Mouse (Mus musculus) limb, embryonic 10.5 days (tissue): ENCODE measurements around the gene Rae1. TPM values are rescaled to one million over a fixed set of nuclear protein-coding genes. Genes with fewer than 3 reads are reported as not detected.

Experiments used
- DNase-seq: peaks from one replicate; pipeline ENCODE4 v3.0.0-alpha.2; 2017; ENCODE audit warnings: low spot score
- H3K27ac ChIP-seq: fragments of 300-500 bp; sonication (generic); 2 replicates; pipeline ENCODE4 v1.5.1; 2016; ENCODE audit warnings: mild to moderate bottlenecking
- H3K27me3 ChIP-seq: fragments of 300-500 bp; sonication (generic); 2 replicates; pipeline ENCODE4 v1.6.1; 2016; ENCODE audit warnings: low read depth, mild to moderate bottlenecking; ENCODE audit not compliant: poor library complexity, severe bottlenecking
- H3K36me3 ChIP-seq: fragments of 300-500 bp; sonication (generic); 2 replicates; pipeline ENCODE4 v1.6.1; 2016; ENCODE audit warnings: mild to moderate bottlenecking, moderate library complexity
- H3K4me1 ChIP-seq: fragments of 300-500 bp; sonication (generic); 2 replicates; pipeline ENCODE4 v1.6.1; 2016
- H3K4me3 ChIP-seq: fragments of 300-500 bp; sonication (generic); 2 replicates; pipeline ENCODE4 v1.5.1; 2016; ENCODE audit warnings: mild to moderate bottlenecking, moderate library complexity
- H3K9me3 ChIP-seq: fragments of 300-500 bp; sonication (generic); replicated peaks from 2 replicates; pipeline ENCODE4 v1.6.1; 2016; ENCODE audit warnings: mild to moderate bottlenecking
- WGBS: fragments of 180-500 bp; shearing (Covaris S2); methylation state at CpG from one replicate; pipeline ENCODE4 v1.1.7; 2016; 5-methylcytosine and 5-hydroxymethylcytosine counted together
- polyA plus RNA-seq: library from polyadenylated mRNA; unstranded; fragments of >200 nt; fragmentation: Nextera tagmentation; extraction: Ambion mirVana; gene quantifications from 2 replicates; pipeline ENCODE4 v1.2.1, GENCODE M21; 2016

Gene Rae1
- polyA plus RNA-seq, 1 experiment from 2014 or later, result 179 TPM

GRCm38 (mm10) chr2:173023371-173023851, 23.5 kb downstream of the Rae1 start:
- 83% methylated on average over 7 of the region's 7 CpGs for WGBS
- Histone ChIP-seq H3K4me1 (peaks cover 75% of the 10 kb centered on the region), H3K9me3 (no peaks in the 10 kb centered on the region), H3K36me3 (peaks cover 54% of the 10 kb centered on the region), H3K27ac (no peak overlapping the region), H3K4me3 (peak overlapping the region; percentile 83), H3K27me3 (peaks cover 15% of the 10 kb centered on the region)
- no peak for DNase-seq

DNA sequence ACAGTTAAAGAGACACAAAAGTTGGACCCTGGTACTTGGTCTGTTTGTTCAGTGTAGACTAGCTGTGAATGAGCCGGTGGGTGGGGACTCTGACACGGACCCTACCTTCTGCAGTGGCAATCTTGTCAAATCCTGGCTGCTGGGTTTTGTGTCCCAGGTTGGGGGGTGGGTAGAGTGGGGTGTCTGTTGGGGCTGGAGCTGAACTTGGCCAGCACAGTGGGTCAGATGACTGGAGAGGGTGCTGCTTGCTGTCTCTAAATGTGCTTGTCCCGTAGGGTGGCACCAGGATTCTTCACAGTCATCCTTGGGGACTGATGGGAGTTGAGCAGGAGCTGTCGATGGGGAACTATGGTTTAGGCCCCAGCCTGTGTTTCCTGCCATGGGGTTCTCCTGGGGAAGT, 24.0 kb downstream of the Rae1 start:
- Histone ChIP-seq H3K36me3 (peaks cover 59% of the 10 kb centered on the region), H3K27me3 (peaks cover 12% of the 10 kb centered on the region), H3K4me1 (peaks cover 71% of the 10 kb centered on the region), H3K4me3 (peak overlapping the region; percentile 83; the same call in 1 of the 2 replicates), H3K9me3 (no peaks in the 10 kb centered on the region), H3K27ac (no peak overlapping the region)
- 88% methylated on average over 4 of the region's 4 CpGs for WGBS
- no peak for DNase-seq

DNA sequence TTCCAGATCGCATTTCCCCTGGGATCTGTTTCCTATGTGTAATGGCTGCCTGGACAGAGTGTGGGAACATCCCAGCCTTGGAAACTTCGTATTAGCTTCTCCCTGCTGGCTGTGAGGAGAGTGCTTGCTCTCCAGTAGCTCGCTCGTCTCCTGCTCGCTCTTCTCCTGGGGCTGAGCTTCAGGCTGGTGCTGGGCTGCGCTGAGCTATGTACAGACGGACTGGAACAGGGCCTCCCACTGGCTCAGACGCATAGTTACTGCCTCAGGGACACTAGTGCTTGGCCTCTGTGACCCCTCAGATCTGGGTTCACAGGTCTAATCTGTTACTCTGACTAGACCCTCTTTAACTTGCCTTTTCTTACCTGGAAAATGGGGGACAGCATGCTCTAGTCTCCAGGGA, 24.5 kb downstream of the Rae1 start:
- Histone ChIP-seq H3K27ac (no peak overlapping the region), H3K27me3 (peaks cover 12% of the 10 kb centered on the region), H3K4me3 (peak overlapping the region; percentile 83; the same call in 1 of the 2 replicates), H3K9me3 (no peaks in the 10 kb centered on the region), H3K4me1 (peaks cover 67% of the 10 kb centered on the region), H3K36me3 (peaks cover 64% of the 10 kb centered on the region)
- DNase-seq, result no peak
- 79% methylated on average over 8 of the region's 8 CpGs for WGBS

- Histone ChIP-seq H3K27me3 (peaks cover 12% of the 10 kb centered on the region), H3K27ac (peak overlapping the region; percentile 7; the same call in 1 of the 2 replicates), H3K9me3 (no peaks in the 10 kb centered on the region), H3K4me1 (peaks cover 62% of the 10 kb centered on the region), H3K36me3 (peaks cover 69% of the 10 kb centered on the region), H3K4me3 (peak overlapping the region; percentile 83; the same call in 1 of the 2 replicates)
- DNase-seq, result no peak
- 35% methylated on average over 4 of the region's 4 CpGs for WGBS
Measured at GRCm38 (mm10) chr2:173024938-173025337, 25.0 kb downstream of the Rae1 start.

DNA sequence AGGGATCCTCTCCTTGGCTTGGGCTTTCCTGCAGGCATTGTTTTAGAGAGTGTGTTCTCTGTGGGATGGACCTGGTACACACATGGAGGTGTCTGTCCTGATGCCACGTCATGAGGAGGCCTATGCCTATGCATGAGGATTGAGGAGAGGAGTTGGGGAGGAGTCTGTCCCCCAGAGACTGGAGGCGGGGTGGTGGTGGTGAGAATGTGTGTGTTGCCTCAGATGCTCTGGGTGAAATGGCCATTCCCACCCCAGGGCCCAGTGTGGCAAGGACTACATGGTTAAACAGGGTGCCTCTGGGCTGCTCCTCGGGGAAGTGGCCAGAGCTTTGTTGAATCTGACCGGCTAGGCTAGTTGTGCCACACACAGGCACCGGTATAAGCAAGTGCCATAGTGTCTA, 26.4 kb downstream of the Rae1 start:
- Histone ChIP-seq H3K27me3 (peaks cover under 1% of the 10 kb centered on the region; the same call in 1 of the 2 replicates), H3K36me3 (peaks cover 82% of the 10 kb centered on the region), H3K27ac (0 out of 2 replicates have a peak overlapping the region, but pooled peaks have one; percentile 7), H3K4me3 (no peak overlapping the region), H3K4me1 (peaks cover 54% of the 10 kb centered on the region), H3K9me3 (no peaks in the 10 kb centered on the region)
- no peak for DNase-seq
- WGBS, result 88% methylated on average over 5 of the region's 5 CpGs

DNA sequence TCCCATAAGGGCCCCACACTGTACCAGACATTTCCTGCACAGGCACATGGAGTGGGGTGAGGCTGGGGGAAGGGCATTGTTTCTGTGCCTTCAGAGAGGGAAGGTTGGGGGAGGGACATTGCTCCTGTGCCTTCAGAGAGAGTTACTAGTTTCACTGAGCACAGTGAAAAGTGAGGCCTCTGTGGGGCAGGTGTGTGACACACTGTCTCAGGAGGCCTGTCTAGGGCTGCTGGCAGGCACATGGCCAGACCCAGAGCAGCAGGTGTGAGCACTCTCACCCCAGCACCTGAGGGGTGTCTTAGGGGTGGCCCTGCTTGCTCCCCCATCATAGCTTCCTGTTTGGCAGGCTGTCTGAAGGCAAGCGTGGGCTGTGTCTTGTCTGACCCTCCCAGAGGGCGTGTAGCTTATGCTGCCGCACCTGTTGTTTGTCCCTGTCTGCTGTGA, 26.8 kb downstream of the Rae1 start:
- Histone ChIP-seq H3K27ac (peak overlapping the region; percentile 12; the same call in 1 of the 2 replicates), H3K4me1 (peaks cover 54% of the 10 kb centered on the region), H3K36me3 (peaks cover 87% of the 10 kb centered on the region), H3K27me3 (no peaks in the 10 kb centered on the region), H3K9me3 (no peaks in the 10 kb centered on the region), H3K4me3 (no peak overlapping the region)
- no peak for DNase-seq
- WGBS, result 83% methylated on average over 3 of the region's 3 CpGs

DNA sequence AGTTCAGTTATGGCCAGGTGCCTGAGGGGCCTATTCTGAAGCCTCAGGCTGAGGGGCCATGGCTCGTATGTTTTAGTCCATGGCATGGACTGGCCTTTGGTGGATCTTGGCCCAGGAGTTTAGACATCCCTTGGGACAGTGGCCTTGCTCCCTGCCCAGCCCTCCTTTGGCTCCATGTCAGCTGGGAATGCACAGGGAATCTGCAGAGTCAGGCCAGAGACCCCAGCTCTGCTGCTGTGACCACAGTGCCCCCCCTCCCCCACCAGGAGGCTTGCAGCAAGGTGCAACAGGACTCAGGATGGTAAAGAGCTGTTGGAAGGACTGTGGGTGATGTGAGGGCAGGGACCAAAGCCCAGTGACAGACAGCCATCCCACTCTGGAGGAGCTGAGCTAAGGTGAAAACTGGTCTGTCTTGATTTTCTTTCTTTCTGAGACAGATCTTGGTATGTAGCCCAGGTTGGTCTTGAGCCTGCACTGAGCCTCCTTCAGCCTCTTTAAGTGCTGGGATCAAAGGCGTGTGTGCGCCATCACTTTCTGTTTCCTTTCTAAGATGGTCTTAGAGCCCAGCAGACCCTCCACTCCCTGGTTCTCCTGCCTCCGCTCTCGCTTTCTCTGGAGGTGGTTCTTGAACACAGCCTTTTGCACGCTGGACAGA, 27.4 kb downstream of the Rae1 start:
- Histone ChIP-seq H3K27me3 (no peaks in the 10 kb centered on the region), H3K27ac (peak overlapping the region; percentile 12; the same call in 1 of the 2 replicates), H3K4me1 (peaks cover 51% of the 10 kb centered on the region), H3K4me3 (no peak overlapping the region), H3K9me3 (no peaks in the 10 kb centered on the region), H3K36me3 (peaks cover 93% of the 10 kb centered on the region)
- 90% methylated on average over 6 of the region's 6 CpGs for WGBS
- DNase-seq, result no peak

GRCm38 (mm10) chr2:173027824-173028495, 28.0 kb downstream of the Rae1 start:
- H3K4me3 ChIP-seq, result no peak overlapping the region
- DNase-seq, result no peak
- WGBS, result 91% methylated on average over 4 of the region's 4 CpGs
- no peaks in the 10 kb centered on the region for H3K27me3 ChIP-seq
- H3K36me3 ChIP-seq, result peaks cover 99% of the 10 kb centered on the region
- H3K4me1 ChIP-seq, result peaks cover 44% of the 10 kb centered on the region
- H3K9me3 ChIP-seq, result no peaks in the 10 kb centered on the region
- H3K27ac ChIP-seq, result no peak overlapping the region

DNA sequence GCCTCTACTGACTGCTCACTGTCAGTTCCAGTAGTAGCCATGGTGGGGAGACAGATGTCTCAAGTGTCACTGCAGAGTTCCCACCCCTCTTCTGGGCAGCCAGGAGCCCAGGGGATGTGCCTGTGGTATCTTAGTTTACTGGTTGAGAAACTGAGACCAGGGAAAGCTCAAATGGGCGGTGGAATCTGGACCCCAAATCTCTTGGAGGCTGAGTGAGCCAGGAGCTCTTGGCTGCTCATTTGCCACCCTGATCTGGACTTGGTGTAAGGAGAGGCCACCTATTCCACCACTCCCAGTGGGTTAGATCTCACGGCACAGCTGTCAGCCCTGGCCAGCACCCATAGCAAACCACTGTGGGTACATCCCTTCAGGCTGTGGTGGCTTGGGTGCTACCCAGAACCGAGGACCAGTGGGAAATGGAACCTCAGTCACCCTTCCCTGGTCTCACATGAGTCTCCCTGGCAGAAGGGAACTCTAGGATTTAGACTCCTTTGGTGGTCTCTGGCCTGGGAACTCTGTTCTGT, 28.7 kb downstream of the Rae1 start:
- Histone ChIP-seq H3K4me3 (no peak overlapping the region), H3K4me1 (peaks cover 38% of the 10 kb centered on the region), H3K27me3 (no peaks in the 10 kb centered on the region), H3K36me3 (peaks cover 100% of the 10 kb centered on the region), H3K27ac (no peak overlapping the region), H3K9me3 (no peaks in the 10 kb centered on the region)
- WGBS, result 87% methylated on average over 3 of the region's 3 CpGs
- no peak for DNase-seq

- no peak overlapping the region for H3K27ac ChIP-seq
- H3K36me3 ChIP-seq, result peaks cover 100% of the 10 kb centered on the region
- 80% methylated on average over 12 of the region's 12 CpGs for WGBS
- DNase-seq, result no peak
- no peak overlapping the region for H3K4me3 ChIP-seq
- no peaks in the 10 kb centered on the region for H3K27me3 ChIP-seq
- no peaks in the 10 kb centered on the region for H3K9me3 ChIP-seq
- H3K4me1 ChIP-seq, result peaks cover 17% of the 10 kb centered on the region
Measured at GRCm38 (mm10) chr2:173030591-173031338, 30.8 kb downstream of the Rae1 start.

DNA sequence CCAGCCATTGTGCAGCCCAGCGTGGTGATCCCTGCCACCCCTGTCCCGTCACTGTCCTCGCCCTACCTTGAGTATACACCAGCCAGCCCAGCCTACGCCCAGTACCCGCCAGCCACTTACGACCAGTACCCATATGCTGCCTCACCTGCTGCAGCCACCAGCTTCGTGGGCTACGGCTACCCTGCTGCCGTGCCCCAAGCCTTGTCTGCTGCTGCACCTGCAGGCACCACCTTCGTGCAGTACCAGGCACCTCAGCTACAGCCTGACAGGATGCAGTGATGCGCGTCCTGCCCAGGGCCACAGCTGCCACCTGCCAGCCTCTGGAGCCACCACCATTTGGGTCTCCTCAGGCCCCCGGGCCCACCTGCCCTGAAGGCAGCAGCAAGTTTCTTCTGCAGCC, 33.6 kb downstream of the Rae1 start:
- Histone ChIP-seq H3K4me1 (0 out of 2 replicates have a peak, but pooled peaks cover 5% of the 10 kb centered on the region), H3K36me3 (peaks cover 79% of the 10 kb centered on the region), H3K27ac (no peak overlapping the region), H3K4me3 (no peak overlapping the region), H3K9me3 (no peaks in the 10 kb centered on the region), H3K27me3 (no peaks in the 10 kb centered on the region)
- DNase-seq, result no peak
- WGBS, result 94% methylated on average over 13 of the region's 13 CpGs

- Histone ChIP-seq H3K9me3 (no peaks in the 10 kb centered on the region), H3K27ac (no peak overlapping the region), H3K4me1 (0 out of 2 replicates have a peak, but pooled peaks cover 2% of the 10 kb centered on the region), H3K36me3 (peaks cover 64% of the 10 kb centered on the region), H3K27me3 (no peaks in the 10 kb centered on the region), H3K4me3 (no peak overlapping the region)
- 55% methylated on average over 4 of the region's 4 CpGs for whole genome bisulfite sequencing
- DNase-seq, result no peak
Measured at GRCm38 (mm10) chr2:173034998-173035397, 35.1 kb downstream of the Rae1 start.
